Mouse (Mus musculus) forebrain, embryonic 15.5 days (tissue): ENCODE results near the gene Pxk. TPM values are rescaled to one million over a fixed set of nuclear protein-coding genes. Genes with fewer than 3 reads are reported as not detected.

Experiments
- ATAC-seq: fragments of 200-750 bp; cut with Nextera tagmentation; replicated peaks from 2 replicates; pipeline ENCODE4 v1.8.0; 2017; ENCODE audit warnings: mild to moderate bottlenecking, moderate TSS enrichment, moderate library complexity
- H3K27ac ChIP-seq: fragments of 300-500 bp; sonication (generic); replicated peaks from 2 replicates; pipeline ENCODE4 v1.5.1; 2015; ENCODE audit warnings: mild to moderate bottlenecking, inconsistent platforms
- H3K27me3 ChIP-seq: fragments of 300-500 bp; sonication (generic); 2 replicates; pipeline ENCODE4 v1.6.1; 2015; ENCODE audit warnings: inconsistent platforms
- H3K36me3 ChIP-seq: fragments of 300-500 bp; sonication (generic); 2 replicates; pipeline ENCODE4 v1.6.1; 2015; ENCODE audit warnings: mild to moderate bottlenecking, inconsistent platforms
- H3K4me1 ChIP-seq: fragments of 300-500 bp; sonication (generic); 2 replicates; pipeline ENCODE4 v1.6.1; 2015; ENCODE audit warnings: inconsistent platforms
- H3K4me2 ChIP-seq: fragments of 300-500 bp; sonication (generic); replicated peaks from 2 replicates; pipeline ENCODE4 v1.6.1; 2015; ENCODE audit warnings: mild to moderate bottlenecking, inconsistent platforms
- H3K4me3 ChIP-seq: fragments of 300-500 bp; sonication (generic); 2 replicates; pipeline ENCODE4 v1.5.1; 2015; ENCODE audit warnings: mild to moderate bottlenecking, inconsistent platforms
- H3K9ac ChIP-seq: fragments of 300-500 bp; sonication (generic); replicated peaks from 2 replicates; pipeline ENCODE4 v1.6.1; 2015; ENCODE audit warnings: mild to moderate bottlenecking, inconsistent platforms
- H3K9me3 ChIP-seq: fragments of 300-500 bp; sonication (generic); 2 replicates; pipeline ENCODE4 v1.6.1; 2016; ENCODE audit warnings: inconsistent platforms
- WGBS: fragments of 180-500 bp; shearing (Covaris S2); methylation state at CpG from one replicate; pipeline ENCODE4 v1.1.7; 2015; ENCODE audit warnings: mixed read lengths; 5-methylcytosine and 5-hydroxymethylcytosine counted together
- polyA plus RNA-seq: library from polyadenylated mRNA; unstranded; fragments of >200 nt; fragmentation: Nextera tagmentation; extraction: Ambion mirVana; gene quantifications from 2 replicates; pipeline ENCODE4 v1.2.1, GENCODE M21; 2015

Gene Pxk
- polyA plus RNA-seq, 1 experiment from 2014 or later = 51.8 TPM

DNA sequence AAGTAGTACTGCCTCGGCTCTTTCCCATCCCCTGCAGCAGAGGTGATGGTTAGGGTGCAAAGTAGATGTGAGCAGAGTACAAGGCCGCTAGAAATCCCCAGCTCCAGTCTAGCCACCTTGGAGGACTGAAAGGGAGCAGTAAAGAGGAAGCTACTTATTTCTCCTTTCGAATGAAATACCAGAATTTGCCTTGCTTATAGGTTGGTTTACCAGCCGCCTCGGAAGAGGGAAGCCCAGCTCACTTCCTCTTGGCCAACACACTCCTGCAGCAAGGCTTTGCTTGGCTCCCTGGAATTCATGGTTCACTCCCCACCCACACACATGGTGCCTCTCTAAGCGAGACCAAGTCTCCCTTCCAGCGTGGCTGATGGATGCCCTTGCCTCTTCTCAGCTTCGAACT is 34.8 kb downstream of the Pxk start:
- WGBS = 89% methylated on average over 8 of the region's 8 CpGs
- H3K4me3 ChIP-seq = no peak overlapping the region
- H3K27me3 ChIP-seq = no peaks in the 10 kb centered on the region
- no peak overlapping the region for H3K27ac ChIP-seq
- peaks cover 7% of the 10 kb centered on the region; the same call in 1 of the 2 replicates for H3K4me1 ChIP-seq
- no peak for ATAC-seq
- no peak overlapping the region for H3K4me2 ChIP-seq
- peaks cover 14% of the 10 kb centered on the region for H3K36me3 ChIP-seq
- no peaks in the 10 kb centered on the region for H3K9me3 ChIP-seq
- H3K9ac ChIP-seq = no peak overlapping the region

GRCm38 (mm10) chr14:8134234-8134633 is 36.2 kb downstream of the Pxk start:
- Histone ChIP-seq H3K4me1 (peaks cover 7% of the 10 kb centered on the region; the same call in 1 of the 2 replicates), H3K9ac (no peak overlapping the region), H3K4me2 (no peak overlapping the region), H3K4me3 (no peak overlapping the region), H3K36me3 (peaks cover 22% of the 10 kb centered on the region), H3K9me3 (no peaks in the 10 kb centered on the region), H3K27ac (no peak overlapping the region), H3K27me3 (no peaks in the 10 kb centered on the region)
- ATAC-seq = no peak
- 71% methylated on average over 2 of the region's 2 CpGs for WGBS

- ATAC-seq = peak; percentile 83
- Histone ChIP-seq H3K36me3 (peaks cover 22% of the 10 kb centered on the region), H3K4me1 (peaks cover 16% of the 10 kb centered on the region)
Observed at GRCm38 (mm10) chr14:8135130-8135529, 37.1 kb downstream of the Pxk start.

DNA sequence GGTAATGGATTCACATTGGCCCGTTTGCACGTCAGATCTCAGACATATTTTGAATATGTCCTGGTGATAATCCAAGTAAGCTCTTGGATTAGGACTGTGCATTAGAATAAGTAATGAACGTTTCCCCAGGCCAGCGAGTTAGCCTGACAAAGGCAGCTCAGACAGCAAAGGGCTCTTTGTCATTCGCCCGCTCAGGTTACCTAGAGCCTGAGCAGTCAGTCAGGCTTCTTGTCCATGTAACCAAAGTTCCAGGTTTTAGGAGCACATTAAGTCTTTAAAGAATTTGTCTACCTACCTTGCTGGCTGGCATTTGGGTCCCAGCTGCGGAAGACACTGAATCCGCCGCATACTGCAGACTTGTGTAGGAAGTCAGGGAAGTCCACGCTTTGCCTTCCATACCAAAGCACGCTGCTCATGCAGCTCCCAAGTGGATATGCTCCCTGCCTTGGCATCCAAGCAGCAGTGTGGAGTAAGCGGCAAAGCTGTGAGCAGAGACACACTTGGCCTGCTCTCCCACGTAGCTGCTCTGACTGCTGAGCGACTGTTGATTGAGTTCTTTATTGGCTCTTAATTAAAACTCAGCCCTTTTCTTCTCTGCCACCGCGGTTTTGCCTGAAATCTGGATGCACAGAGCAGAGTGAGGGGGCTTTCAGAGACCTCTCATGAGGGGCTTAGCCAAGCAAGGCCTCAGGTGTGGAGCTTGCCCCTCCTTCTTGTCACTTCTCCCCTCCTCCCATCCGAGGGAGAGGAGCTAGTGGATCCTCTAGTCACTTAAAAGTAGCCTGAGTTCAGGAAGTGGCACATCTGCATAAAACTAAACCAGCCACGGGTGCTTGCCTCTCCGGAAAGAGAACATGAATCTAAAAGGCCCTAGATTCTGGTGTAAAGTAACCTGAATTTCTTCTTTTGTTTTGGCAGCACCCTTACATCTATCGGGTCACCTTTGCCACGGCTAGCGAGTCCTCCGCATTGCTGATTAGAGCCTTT is 42.0 kb downstream of the Pxk start:
- Histone ChIP-seq H3K4me3 (no peak overlapping the region), H3K4me1 (peaks cover 12% of the 10 kb centered on the region), H3K27ac (no peak overlapping the region), H3K9ac (no peak overlapping the region), H3K36me3 (peaks cover 24% of the 10 kb centered on the region), H3K9me3 (no peaks in the 10 kb centered on the region), H3K4me2 (no peak overlapping the region), H3K27me3 (no peaks in the 10 kb centered on the region)
- 24% methylated on average over 23 of the region's 23 CpGs for WGBS
- ATAC-seq = peak; percentile 75

More at GRCm38 (mm10) chr14:8135130-8135529, 37.1 kb downstream of the Pxk start:
- Histone ChIP-seq H3K27ac (no peak overlapping the region), H3K9me3 (no peaks in the 10 kb centered on the region), H3K9ac (no peak overlapping the region), H3K27me3 (no peaks in the 10 kb centered on the region), H3K4me3 (no peak overlapping the region), H3K4me2 (no peak overlapping the region)
- 53% methylated on average over 3 of the region's 3 CpGs for WGBS

GRCm38 (mm10) chr14:8141131-8141530 is 43.1 kb downstream of the Pxk start:
- ATAC-seq = no peak
- Histone ChIP-seq H3K9me3 (no peaks in the 10 kb centered on the region), H3K27ac (no peak overlapping the region), H3K36me3 (peaks cover 24% of the 10 kb centered on the region), H3K4me2 (no peak overlapping the region), H3K27me3 (no peaks in the 10 kb centered on the region), H3K9ac (no peak overlapping the region), H3K4me1 (peaks cover 12% of the 10 kb centered on the region), H3K4me3 (no peak overlapping the region)
- 66% methylated on average over 2 of the region's 2 CpGs for WGBS

GRCm38 (mm10) chr14:8145594-8146558 is 47.9 kb downstream of the Pxk start:
- H3K9me3 ChIP-seq = no peaks in the 10 kb centered on the region
- no peaks in the 10 kb centered on the region for H3K4me1 ChIP-seq
- no peak overlapping the region for H3K27ac ChIP-seq
- H3K9ac ChIP-seq = no peak overlapping the region
- H3K36me3 ChIP-seq = peaks cover 23% of the 10 kb centered on the region
- no peak overlapping the region for H3K4me3 ChIP-seq
- 75% methylated on average over 13 of the region's 13 CpGs for WGBS
- H3K4me2 ChIP-seq = no peak overlapping the region
- H3K27me3 ChIP-seq = no peaks in the 10 kb centered on the region
- ATAC-seq = 0 out of 2 replicates have a peak, but pooled peaks have one; percentile 13

- Histone ChIP-seq H3K4me3 (no peak overlapping the region), H3K36me3 (peaks cover 27% of the 10 kb centered on the region), H3K27ac (no peak overlapping the region), H3K9me3 (no peaks in the 10 kb centered on the region), H3K4me2 (no peak overlapping the region), H3K9ac (no peak overlapping the region), H3K4me1 (no peaks in the 10 kb centered on the region), H3K27me3 (no peaks in the 10 kb centered on the region)
- no peak for ATAC-seq
- WGBS = 88% methylated on average over 10 of the region's 11 CpGs
Observed at GRCm38 (mm10) chr14:8146611-8147223, 48.7 kb downstream of the Pxk start.

GRCm38 (mm10) chr14:8148842-8149241 is 50.8 kb downstream of the Pxk start:
- no peaks in the 10 kb centered on the region for H3K27me3 ChIP-seq
- H3K36me3 ChIP-seq = peaks cover 29% of the 10 kb centered on the region
- H3K4me2 ChIP-seq = no peak overlapping the region
- no peak overlapping the region for H3K27ac ChIP-seq
- H3K4me1 ChIP-seq = no peaks in the 10 kb centered on the region
- WGBS = 77% methylated on average over 8 of the region's 8 CpGs
- ATAC-seq = no peak
- no peak overlapping the region for H3K4me3 ChIP-seq
- no peaks in the 10 kb centered on the region for H3K9me3 ChIP-seq
- no peak overlapping the region for H3K9ac ChIP-seq

- peaks cover 25% of the 10 kb centered on the region; the same call in 1 of the 2 replicates for H3K36me3 ChIP-seq
- H3K4me1 ChIP-seq = no peaks in the 10 kb centered on the region
- no peak overlapping the region for H3K27ac ChIP-seq
- H3K9me3 ChIP-seq = no peaks in the 10 kb centered on the region
- H3K4me2 ChIP-seq = no peak overlapping the region
- H3K27me3 ChIP-seq = no peaks in the 10 kb centered on the region
- 97% methylated on average over 5 of the region's 5 CpGs for WGBS
- H3K4me3 ChIP-seq = no peak overlapping the region
- H3K9ac ChIP-seq = no peak overlapping the region
- ATAC-seq = no peak
Observed at GRCm38 (mm10) chr14:8151757-8152156, 53.7 kb downstream of the Pxk start.

GRCm38 (mm10) chr14:8154072-8154471 is 56.1 kb downstream of the Pxk start:
- ATAC-seq = no peak
- Histone ChIP-seq H3K4me2 (no peak overlapping the region), H3K9me3 (no peaks in the 10 kb centered on the region), H3K27me3 (no peaks in the 10 kb centered on the region), H3K4me1 (no peaks in the 10 kb centered on the region), H3K27ac (no peak overlapping the region), H3K36me3 (peaks cover 26% of the 10 kb centered on the region), H3K9ac (no peak overlapping the region), H3K4me3 (no peak overlapping the region)
- 82% methylated on average over 3 of the region's 3 CpGs for WGBS

DNA sequence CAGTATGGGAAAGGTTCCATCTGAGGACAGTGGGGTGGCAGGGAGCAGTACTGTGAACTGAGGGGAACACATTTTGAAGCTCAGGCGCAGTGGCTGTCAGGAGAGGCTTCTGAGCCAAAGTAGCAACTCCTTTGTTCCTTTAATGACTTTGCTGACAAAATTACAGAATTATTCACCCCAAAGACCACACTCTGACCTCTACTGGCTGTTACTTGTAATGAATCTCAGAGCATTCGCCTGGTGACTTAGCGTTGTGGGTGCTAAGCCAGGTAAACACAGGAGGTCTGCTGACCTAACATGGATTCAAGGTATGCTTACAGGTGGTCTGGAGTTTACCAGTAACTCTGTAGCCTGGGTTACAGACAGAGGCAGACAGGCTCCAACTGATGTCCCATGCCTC is 58.9 kb downstream of the Pxk start:
- Histone ChIP-seq H3K27ac (no peak overlapping the region), H3K4me2 (no peak overlapping the region), H3K27me3 (no peaks in the 10 kb centered on the region), H3K36me3 (peaks cover 34% of the 10 kb centered on the region), H3K9me3 (no peaks in the 10 kb centered on the region), H3K9ac (no peak overlapping the region), H3K4me3 (no peak overlapping the region), H3K4me1 (no peaks in the 10 kb centered on the region)
- WGBS = 34% methylated on average over 3 of the region's 3 CpGs
- ATAC-seq = no peak
